Comparison of ENCODE assay signal across 8 mouse cellular contexts in the genomic region with DNA sequence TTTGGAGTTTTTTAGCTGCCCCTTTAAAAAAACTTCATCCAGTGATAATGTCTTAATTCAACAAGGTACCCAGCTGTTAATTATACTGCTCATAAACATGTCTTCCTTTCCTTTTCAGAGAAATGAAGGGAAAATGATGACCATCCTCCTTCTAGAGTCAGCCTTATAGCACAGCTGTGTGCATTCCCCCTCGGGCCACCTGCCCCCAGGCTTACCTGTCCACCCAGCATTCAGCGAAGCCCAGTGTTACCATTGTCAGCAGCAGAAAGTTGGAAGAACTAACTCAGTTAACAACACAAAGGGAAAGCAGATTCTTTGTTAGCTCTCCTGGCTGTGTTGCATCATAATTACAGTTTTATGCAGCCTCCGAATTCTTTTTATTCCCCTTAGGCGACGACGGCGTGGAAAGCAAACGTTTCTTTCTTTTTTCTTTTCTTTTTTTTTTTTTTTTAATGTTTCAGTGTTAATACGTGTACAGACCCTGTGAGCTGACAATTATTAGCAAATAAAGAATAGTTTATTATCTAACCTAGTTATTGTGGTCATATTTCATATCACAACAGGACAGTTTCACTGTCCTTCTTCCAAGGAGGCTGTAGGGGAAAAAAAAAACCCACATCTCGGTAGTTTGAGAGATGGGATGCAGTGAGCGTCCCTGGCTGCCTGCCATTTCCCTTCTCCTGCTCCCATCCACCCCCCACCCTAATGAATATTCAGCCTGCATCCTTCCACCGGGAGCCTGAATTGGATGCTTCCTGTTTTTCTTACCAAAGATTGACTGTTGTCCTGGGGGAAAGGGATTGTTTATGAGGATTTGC.
A peak's percentile ranks its signal among the peaks of the same experiment; 100 is the strongest.
DNase-seq lines count a peak whose midpoint lies in the region; ATAC-seq and TF ChIP-seq lines count a peak whose summit lies in the region.

No protein-coding gene starts in this region.

- no peak overlapping the region for H3K4me2 ChIP-seq in liver, embryonic 12.5 days
- H3K4me2 ChIP-seq in heart, postnatal 0 days (ENCODE audit: low read depth, low read length), result no peak overlapping the region

- no peaks in the 10 kb centered on the region for H3K27me3 ChIP-seq in liver, embryonic 12.5 days (replicated peaks)
- H3K27me3 ChIP-seq in heart, postnatal 0 days (ENCODE audit: control insufficient read depth, insufficient read depth, low read length), result no peaks in the 10 kb centered on the region

- 40% methylated on average over 12 of the region's 12 CpGs for WGBS in liver, embryonic 12.5 days (ENCODE audit: insufficient replicate concordance)
- WGBS in heart, postnatal 0 days, result 54% methylated on average over 12 of the region's 12 CpGs

- TF ChIP-seq EP300 in heart, postnatal 0 days (IDR thresholded peaks at IDR 0.05; ENCODE audit: low read depth), result peak; percentile 76

- TF ChIP-seq CTCF in heart, postnatal 0 days (IDR thresholded peaks at IDR 0.05; ENCODE audit: low read depth), result no peak

- no peak overlapping the region for H3K9ac ChIP-seq in liver, embryonic 12.5 days
- H3K9ac ChIP-seq in heart, postnatal 0 days (replicated peaks; ENCODE audit: low read depth, low read length), result no peak overlapping the region

- H3K36me3 ChIP-seq in liver, embryonic 12.5 days, result no peaks in the 10 kb centered on the region
- no peaks in the 10 kb centered on the region for H3K36me3 ChIP-seq in heart, postnatal 0 days (replicated peaks; ENCODE audit: control insufficient read depth, insufficient read depth, low read length)

- no peaks in the 10 kb centered on the region for H3K9me3 ChIP-seq in liver, embryonic 12.5 days (replicated peaks)
- H3K9me3 ChIP-seq in heart, postnatal 0 days (replicated peaks; ENCODE audit: control insufficient read depth, low read length), result no peaks in the 10 kb centered on the region; the same call in 1 of the 2 replicates

- ATAC-seq in liver, embryonic 12.5 days, result no peak
- ATAC-seq in heart, postnatal 0 days (ENCODE audit: insufficient read depth, low read depth), result 0 out of 2 replicates have a peak, but pooled peaks have one; percentile 30

- H3K4me1 ChIP-seq in liver, embryonic 12.5 days, result no peaks in the 10 kb centered on the region
- H3K4me1 ChIP-seq in heart, postnatal 0 days (ENCODE audit: control insufficient read depth, insufficient read depth), result peaks cover 5% of the 10 kb centered on the region; the same call in 1 of the 2 replicates

- peak; percentile 12 for DNase-seq in liver
- DNase-seq in brain, embryonic 18.5 days (ENCODE audit: low read depth, low spot score), result peak; percentile 62
- no peak for DNase-seq in heart, postnatal 0 days (ENCODE audit: low spot score)
- peak; percentile 77 to 80 for DNase-seq in kidney, postnatal 36 days
- no peak for DNase-seq in thymus, postnatal 4 days
- DNase-seq in spleen, adult 18-20 months, result no peak
- no peak for DNase-seq in right cerebral cortex, adult 2 months (ENCODE audit: low spot score in 2 of 2)

- no peak overlapping the region for H3K4me3 ChIP-seq in liver, embryonic 12.5 days
- no peak overlapping the region for H3K4me3 ChIP-seq in heart, postnatal 0 days (ENCODE audit: low read depth, low read length)

- H3K27ac ChIP-seq in liver, embryonic 12.5 days, result no peak overlapping the region
- peak overlapping the region; percentile 67 for H3K27ac ChIP-seq in heart, postnatal 0 days (ENCODE audit: low read depth)

Comparison
In these comparisons a context has a peak if more than half of its experiments do, and no peak if none do; other contexts are left out.
1. DNase-seq: peak in liver (single experiment), brain, embryonic 18.5 days (single experiment) and kidney, postnatal 36 days (2 of 2); none in heart, postnatal 0 days (single experiment), thymus, postnatal 4 days (single experiment), spleen, adult 18-20 months (0 of 2) and right cerebral cortex, adult 2 months (0 of 2).